Mouse (Mus musculus): Measurements from ENCODE around the gene Foxo3. TPM values are rescaled to one million over a fixed set of nuclear protein-coding genes. Genes with fewer than 3 reads are reported as not detected.

Foxo3 gene
- polyA plus RNA-seq, 1 experiment from 2014 or later = 30.8 TPM

- 100% methylated on average over 1 of the region's 1 CpGs for WGBS (ENCODE audit: missing documents)
Measured at GRCm38 (mm10) chr10:42139749-42140148, 136.8 kb downstream of the Foxo3 start.

GRCm38 (mm10) chr10:42134759-42135702 is 141.5 kb downstream of the Foxo3 start:
- Histone ChIP-seq H3K27ac (no peak overlapping the region), H3K36me3 (ENCODE audit: inconsistent target) (no peaks in the 10 kb centered on the region), H3K79me2 (ENCODE audit: inconsistent target) (no peaks in the 10 kb centered on the region), H3K4me3 (ENCODE audit: inconsistent target) (no peak overlapping the region)
- WGBS (ENCODE audit: missing documents) = 91% methylated on average over 13 of the region's 14 CpGs

More at GRCm38 (mm10) chr10:42139749-42140148, 136.8 kb downstream of the Foxo3 start:
- no peak overlapping the region for H3K4me3 ChIP-seq (ENCODE audit: inconsistent target)
- H3K79me2 ChIP-seq (ENCODE audit: inconsistent target) = no peaks in the 10 kb centered on the region
- no peak overlapping the region for H3K27ac ChIP-seq
- no peaks in the 10 kb centered on the region for H3K36me3 ChIP-seq (ENCODE audit: inconsistent target)

Other genes with a start within 250 kb of the Foxo3 start
- gene Afg1l, start 201.8 kb upstream of the Foxo3 start, polyA plus RNA-seq (2018) = 7.8 to 12.7 TPM (median 9.6 TPM) in 3 replicates
- gene Snx3, start 225.3 kb upstream of the Foxo3 start, polyA plus RNA-seq (2018) = 364 to 676 TPM (median 673 TPM) in 3 replicates

All from macrophage (primary cell).